Mouse (Mus musculus): ENCODE measurements around the gene Tead3.
"Not testable (repeated sequence)": the region's sequence is repeated elsewhere in the genome, so short reads cannot be mapped to it uniquely, and the experiment has no call there.

Tead3 gene

GRCm38 (mm10) chr17:28330590-28330989 is 20.0 kb downstream of the Tead3 start:
- not testable (repeated sequence) for DNase-seq (ENCODE audit: low spot score)

GRCm38 (mm10) chr17:28330232-28330546 is 20.4 kb downstream of the Tead3 start:
- no peak for DNase-seq (ENCODE audit: low spot score)

GRCm38 (mm10) chr17:28329503-28330231 is 20.9 kb downstream of the Tead3 start:
- DNase-seq (ENCODE audit: low spot score), result no peak

- DNase-seq (ENCODE audit: low spot score), result no peak
Observed at GRCm38 (mm10) chr17:28328946-28329345, 21.7 kb downstream of the Tead3 start.

DNA sequence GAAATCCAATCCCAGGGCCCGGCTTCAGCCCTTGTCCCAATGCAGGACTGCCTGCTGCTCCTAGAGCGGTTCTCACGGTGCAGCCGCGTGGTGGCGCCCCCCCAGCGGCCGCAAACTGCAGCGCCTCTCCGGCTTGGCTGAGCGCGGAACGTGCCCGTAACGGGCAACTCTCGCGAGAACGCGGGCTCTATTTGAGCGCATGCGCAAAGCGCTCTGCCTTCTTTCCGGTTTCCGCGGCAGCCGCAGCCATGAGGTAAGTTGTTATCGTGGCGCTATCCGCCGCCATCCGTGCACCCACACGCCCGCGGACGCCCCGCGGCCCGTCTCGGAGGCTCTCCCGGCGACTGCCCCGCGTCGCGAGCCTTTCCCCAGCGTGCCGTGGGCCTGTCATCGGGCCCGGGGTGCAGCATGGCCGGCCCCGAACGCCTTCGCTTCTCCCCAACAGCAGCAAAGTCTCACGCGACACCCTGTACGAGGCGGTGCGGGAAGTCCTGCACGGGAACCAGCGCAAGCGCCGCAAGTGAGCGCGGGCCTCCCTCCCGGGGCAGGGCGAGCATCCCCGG is 22.2 kb downstream of the Tead3 start, which contains the start of gene Rpl10a:
Rpl10a (plus strand) TSS at position 106 of the 563 bp plus-strand sequence.
- peak; percentile 94 for DNase-seq (ENCODE audit: low spot score)

DNA sequence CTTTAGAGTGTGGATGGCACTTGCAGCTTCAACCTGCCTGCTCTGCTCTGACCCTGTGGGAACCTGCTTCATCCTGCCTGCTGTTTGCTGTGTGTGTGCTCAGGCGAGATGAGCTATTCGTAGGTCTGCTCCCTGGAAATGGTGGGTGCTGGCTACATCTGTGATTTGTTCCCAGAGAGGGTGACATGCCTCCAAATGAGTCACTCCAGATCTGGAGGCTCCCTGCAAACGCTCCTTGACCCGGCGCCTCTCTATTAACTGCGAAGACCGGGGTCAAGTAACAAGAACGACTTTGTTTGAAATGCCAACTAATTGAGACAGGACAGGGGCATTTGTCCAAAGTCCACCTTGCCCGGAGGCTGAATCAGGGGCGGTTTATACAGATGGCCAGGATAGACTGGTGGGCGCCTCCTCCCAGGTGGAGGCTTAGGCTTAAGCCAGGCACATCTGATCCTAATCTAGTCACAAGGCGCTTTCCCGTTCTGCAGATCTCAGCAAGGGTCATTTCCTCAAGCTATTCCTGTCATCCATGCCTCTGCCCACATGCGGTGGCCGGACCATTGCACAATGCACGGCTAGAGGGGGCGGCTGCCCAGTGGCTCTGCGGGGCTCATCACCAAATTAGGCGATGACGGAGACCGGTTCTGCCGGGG is 22.8 kb downstream of the Tead3 start:
- DNase-seq (ENCODE audit: low spot score), result no peak

GRCm38 (mm10) chr17:28326951-28327350 is 23.7 kb downstream of the Tead3 start:
- no peak for DNase-seq (ENCODE audit: low spot score)

- no peak for DNase-seq (ENCODE audit: low spot score)
Observed at GRCm38 (mm10) chr17:28325751-28326150, 24.9 kb downstream of the Tead3 start.

- DNase-seq (ENCODE audit: low spot score), result not testable (repeated sequence)
Observed at GRCm38 (mm10) chr17:28324416-28324815, 26.2 kb downstream of the Tead3 start.

- no peak for DNase-seq (ENCODE audit: low spot score)
Observed at GRCm38 (mm10) chr17:28323786-28324185, 26.8 kb downstream of the Tead3 start.

GRCm38 (mm10) chr17:28321700-28322099 is 28.9 kb downstream of the Tead3 start:
- no peak for DNase-seq (ENCODE audit: low spot score)

DNA sequence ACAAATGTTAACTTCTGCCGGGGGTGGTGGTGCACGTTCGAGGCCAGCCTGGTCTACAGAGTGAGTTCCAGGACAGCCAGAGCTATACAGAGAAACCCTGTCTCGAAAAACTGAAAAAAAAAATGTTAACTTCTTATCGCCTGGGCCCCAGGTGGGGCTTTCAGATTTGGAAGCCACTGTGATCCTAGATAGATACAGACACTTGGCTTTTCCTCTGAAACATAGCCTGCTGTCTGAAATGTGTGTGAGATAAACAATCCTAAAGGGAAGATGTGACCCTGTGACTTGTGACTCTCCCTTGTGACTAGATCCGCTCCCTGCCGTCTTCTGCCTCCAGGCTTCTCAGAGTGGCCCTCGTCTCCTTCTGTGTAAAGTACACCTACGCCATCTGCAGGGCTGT is 32.9 kb downstream of the Tead3 start:
- peak; percentile 56 for DNase-seq (ENCODE audit: low spot score)

- no peak for DNase-seq (ENCODE audit: low spot score)
Observed at GRCm38 (mm10) chr17:28317091-28317490, 33.5 kb downstream of the Tead3 start.

DNA sequence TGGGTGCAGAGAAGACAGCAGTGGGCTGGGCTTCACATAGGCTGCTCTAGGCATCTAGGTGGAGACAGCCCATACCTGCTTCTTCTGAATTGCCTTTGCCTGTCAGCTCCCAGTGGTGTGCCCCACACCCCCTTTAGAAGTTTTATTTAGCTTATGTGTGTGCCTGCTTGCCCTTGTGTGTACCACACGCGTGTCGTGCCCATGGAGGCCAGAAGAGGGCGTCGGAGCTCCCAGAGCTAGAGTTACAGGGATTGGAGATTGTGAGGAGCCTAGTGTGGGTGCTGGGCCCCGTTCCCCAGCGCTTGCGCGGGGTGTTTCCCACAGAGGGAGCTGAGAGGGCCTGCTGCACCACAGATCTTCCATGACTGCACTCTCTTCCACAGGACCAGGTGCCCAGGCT is 34.1 kb downstream of the Tead3 start:
- DNase-seq (ENCODE audit: low spot score), result no peak

DNA sequence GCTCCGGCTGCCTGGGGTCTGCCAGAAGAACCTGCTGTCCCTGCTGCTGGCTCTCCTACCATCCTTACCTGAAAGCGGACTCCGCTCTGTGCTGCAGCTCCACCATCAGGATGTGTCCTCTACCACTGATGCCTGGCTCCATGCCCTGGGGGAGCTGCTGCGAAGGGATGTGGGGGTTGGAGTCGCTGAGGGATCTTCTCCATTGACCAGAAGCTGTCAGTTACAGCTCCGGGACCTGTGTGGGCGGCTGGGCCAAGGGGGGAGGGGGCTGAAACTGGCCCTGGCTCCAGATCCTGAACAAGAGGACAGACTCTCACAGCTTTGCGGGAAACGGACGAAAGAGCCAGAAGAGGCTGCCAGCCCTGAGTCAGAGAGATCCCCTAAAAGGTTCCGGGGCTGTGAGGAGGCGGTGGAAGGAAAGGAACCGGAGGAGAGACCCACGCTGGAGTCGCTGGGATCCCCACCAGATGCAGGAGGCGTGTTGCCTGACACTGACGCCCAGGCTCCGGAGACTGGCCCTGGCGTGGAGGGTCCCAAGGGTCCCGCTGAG is 34.9 kb downstream of the Tead3 start:
- DNase-seq (ENCODE audit: low spot score), result no peak

GRCm38 (mm10) chr17:28313880-28314225 is 36.8 kb downstream of the Tead3 start:
- peak; percentile 47 for DNase-seq (ENCODE audit: low spot score)

- DNase-seq (ENCODE audit: low spot score), result peak; percentile 100
Observed at GRCm38 (mm10) chr17:28313212-28313879, 37.3 kb downstream of the Tead3 start, which contains the start of gene Fance. Gene Fance (plus strand): TSS chr17:28313519.

DNA sequence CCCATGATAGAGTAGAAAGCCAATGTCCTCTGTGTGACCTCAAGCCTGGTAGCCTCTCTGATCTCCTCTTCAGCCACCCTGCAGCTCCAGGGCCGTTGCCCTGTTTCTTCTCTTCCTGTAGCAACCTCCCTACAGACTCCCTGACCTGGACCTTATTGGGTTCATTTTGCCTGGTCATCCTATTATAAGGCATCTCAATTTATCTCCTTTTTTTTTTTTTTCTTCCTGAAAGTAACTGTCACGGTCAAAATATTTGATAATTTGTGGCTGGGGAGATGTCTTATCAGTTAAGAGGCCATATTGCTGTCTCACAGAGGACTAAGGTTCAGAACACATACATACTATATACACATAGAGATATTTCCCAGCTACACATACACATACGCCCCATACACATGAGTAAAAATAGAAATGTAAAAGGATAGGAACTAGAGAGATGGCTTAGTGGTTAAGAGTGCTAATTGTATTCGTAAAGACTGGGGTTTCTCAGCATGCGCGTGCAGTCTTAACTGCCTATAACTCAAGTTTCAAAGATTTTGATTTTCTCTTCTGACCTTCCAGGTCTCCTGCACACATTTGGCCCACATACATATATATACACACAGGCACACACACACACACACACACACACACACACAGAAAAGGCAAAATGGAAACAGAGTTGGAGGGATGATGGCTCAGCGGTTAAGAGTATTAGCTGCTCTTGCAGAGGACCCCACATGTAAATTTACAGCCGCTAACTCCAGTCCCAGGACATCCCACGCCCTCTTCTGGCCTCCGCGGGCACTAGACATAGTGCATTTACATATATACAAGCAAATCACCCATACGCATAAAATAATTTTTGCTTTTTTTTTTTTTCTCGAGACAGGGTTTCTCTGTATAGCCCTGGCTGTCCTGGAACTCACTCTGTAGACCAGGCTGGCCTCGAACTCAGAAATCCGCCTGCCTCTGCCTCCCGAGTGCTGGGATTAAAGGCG is 38.1 kb downstream of the Tead3 start:
- DNase-seq (ENCODE audit: low spot score), result no peak

- DNase-seq (ENCODE audit: low spot score), result no peak
Observed at GRCm38 (mm10) chr17:28311366-28312132, 39.1 kb downstream of the Tead3 start.

DNA sequence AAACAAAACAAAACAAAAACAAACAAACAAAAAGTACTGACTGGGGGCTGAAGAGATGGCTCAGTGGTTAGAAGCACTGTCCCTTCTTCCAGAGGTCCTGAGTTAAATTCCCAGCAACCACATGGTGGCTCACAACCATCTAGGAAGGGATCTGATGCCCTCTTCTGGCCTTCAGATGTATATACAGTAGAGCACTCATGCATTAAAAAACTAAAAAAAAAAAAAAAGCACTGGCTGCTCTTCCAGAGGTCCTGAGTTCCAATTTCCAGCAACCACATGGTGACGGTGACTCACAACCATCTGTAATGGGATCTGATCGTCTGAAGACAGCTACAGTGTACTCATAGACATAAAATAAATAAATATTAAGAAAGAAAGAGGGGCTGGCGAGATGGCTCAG is 39.8 kb downstream of the Tead3 start:
- DNase-seq (ENCODE audit: low spot score), result no peak
